Mouse (Mus musculus) lung, embryonic 16.5 days (tissue): ENCODE results near the gene Tmem164. TPM values are rescaled to one million over a fixed set of nuclear protein-coding genes. Genes with fewer than 3 reads are reported as not detected.

Experiments
- ATAC-seq: fragments of 200-750 bp; cut with Nextera tagmentation; 2 replicates; pipeline ENCODE4 v1.8.0; 2017; ENCODE audit warnings: low read depth, mild to moderate bottlenecking, moderate library complexity
- H3K27ac ChIP-seq: fragments of 300-500 bp; sonication (generic); 2 replicates; pipeline ENCODE4 v1.5.1; 2014; ENCODE audit warnings: mild to moderate bottlenecking, control low read depth, low read length
- H3K27me3 ChIP-seq: fragments of 300-500 bp; sonication (generic); 2 replicates; pipeline ENCODE4 v1.6.1; 2014; ENCODE audit warnings: low read depth, low read length, mixed read lengths; ENCODE audit not compliant: control insufficient read depth, insufficient read depth
- H3K36me3 ChIP-seq: fragments of 300-500 bp; sonication (generic); 2 replicates; pipeline ENCODE4 v1.6.1; 2014; ENCODE audit warnings: low read length; ENCODE audit not compliant: control insufficient read depth, insufficient read depth
- H3K4me1 ChIP-seq: fragments of 300-500 bp; sonication (generic); replicated peaks from 2 replicates; pipeline ENCODE4 v1.6.1; 2014; ENCODE audit warnings: low read length, mixed read lengths; ENCODE audit not compliant: control insufficient read depth, insufficient read depth
- H3K4me2 ChIP-seq: fragments of 300-500 bp; sonication (generic); 2 replicates; pipeline ENCODE4 v1.6.1; 2014; ENCODE audit warnings: low read depth, low read length, control low read depth
- H3K4me3 ChIP-seq: fragments of 300-500 bp; sonication (generic); 2 replicates; pipeline ENCODE4 v1.5.1; 2014; ENCODE audit warnings: mild to moderate bottlenecking, low read length, control low read depth
- H3K9ac ChIP-seq: fragments of 300-500 bp; sonication (generic); 2 replicates; pipeline ENCODE4 v1.6.1; 2014; ENCODE audit warnings: low read length, control low read depth
- H3K9me3 ChIP-seq: fragments of 300-500 bp; sonication (generic); 2 replicates; pipeline ENCODE4 v1.6.1; 2016; ENCODE audit warnings: low read length; ENCODE audit not compliant: control insufficient read depth
- WGBS: fragments of 180-500 bp; shearing (Covaris S2); extraction: QIAGEN DNeasy Blood & Tissue Kit; methylation state at CpG from one replicate; pipeline ENCODE4 v1.1.7; 2014; 5-methylcytosine and 5-hydroxymethylcytosine counted together
- polyA plus RNA-seq: library from polyadenylated mRNA; unstranded; fragments of >200 nt; fragmentation: Nextera tagmentation; extraction: Ambion mirVana; gene quantifications from 2 replicates; pipeline ENCODE4 v1.2.1, GENCODE M21; 2015

The Tmem164 gene
- polyA plus RNA-seq, 1 experiment from 2014 or later = 49.4 TPM

DNA sequence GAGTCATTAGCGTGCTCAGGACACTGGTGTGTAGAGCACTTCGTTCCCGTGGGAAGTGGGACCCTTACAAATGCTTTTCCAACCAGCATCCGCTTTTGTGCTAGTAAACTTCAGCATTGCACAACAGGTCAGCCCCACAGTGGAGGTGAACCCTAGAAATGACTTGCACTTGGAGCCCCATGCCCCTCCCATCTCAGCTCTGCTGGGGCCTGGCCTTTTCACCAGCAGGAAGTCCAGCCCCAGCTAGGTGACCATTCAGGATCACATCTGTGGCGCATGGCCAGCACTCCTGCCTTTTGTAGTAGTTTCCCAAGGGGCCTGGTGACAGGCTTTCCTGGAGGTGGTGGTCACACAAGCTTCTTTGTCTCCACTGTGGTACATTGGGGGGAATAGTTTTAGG lies 1.8 kb downstream of the Tmem164 start:
- Histone ChIP-seq H3K4me2 (peak overlapping the region; percentile 71), H3K27ac (no peak overlapping the region), H3K4me3 (peak overlapping the region; percentile 64), H3K36me3 (no peaks in the 10 kb centered on the region), H3K4me1 (peaks cover 18% of the 10 kb centered on the region), H3K9ac (peak overlapping the region; percentile 75), H3K9me3 (no peaks in the 10 kb centered on the region), H3K27me3 (no peaks in the 10 kb centered on the region)
- WGBS = 17% methylated on average over 5 of the region's 5 CpGs
- no peak for ATAC-seq

DNA sequence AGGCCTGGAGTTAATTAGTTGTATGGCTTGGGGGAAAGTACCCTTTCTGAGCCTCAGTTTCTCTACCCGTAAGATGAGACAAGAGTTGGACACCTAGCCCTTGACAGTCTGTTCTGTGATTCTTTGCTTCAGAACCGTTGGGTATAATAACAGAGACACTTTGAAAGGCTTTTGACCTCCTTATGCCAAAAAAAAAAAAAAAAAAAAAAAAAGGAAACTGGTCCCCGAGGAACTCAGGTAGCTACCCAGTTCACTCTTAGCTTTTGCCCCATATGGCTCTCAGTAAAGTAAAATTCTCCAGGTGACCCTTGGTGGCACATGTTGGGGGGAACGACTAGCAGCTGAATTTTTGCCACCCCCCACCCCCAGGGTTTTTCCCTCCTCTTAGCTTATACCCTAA lies 3.5 kb downstream of the Tmem164 start:
- Histone ChIP-seq H3K9me3 (no peaks in the 10 kb centered on the region), H3K27ac (no peak overlapping the region), H3K27me3 (no peaks in the 10 kb centered on the region), H3K4me2 (peak overlapping the region; percentile 71), H3K36me3 (no peaks in the 10 kb centered on the region), H3K4me3 (peak overlapping the region; percentile 10; the same call in 1 of the 2 replicates), H3K9ac (no peak overlapping the region), H3K4me1 (peaks cover 18% of the 10 kb centered on the region)
- 46% methylated on average over 4 of the region's 4 CpGs for WGBS
- ATAC-seq = no peak

DNA sequence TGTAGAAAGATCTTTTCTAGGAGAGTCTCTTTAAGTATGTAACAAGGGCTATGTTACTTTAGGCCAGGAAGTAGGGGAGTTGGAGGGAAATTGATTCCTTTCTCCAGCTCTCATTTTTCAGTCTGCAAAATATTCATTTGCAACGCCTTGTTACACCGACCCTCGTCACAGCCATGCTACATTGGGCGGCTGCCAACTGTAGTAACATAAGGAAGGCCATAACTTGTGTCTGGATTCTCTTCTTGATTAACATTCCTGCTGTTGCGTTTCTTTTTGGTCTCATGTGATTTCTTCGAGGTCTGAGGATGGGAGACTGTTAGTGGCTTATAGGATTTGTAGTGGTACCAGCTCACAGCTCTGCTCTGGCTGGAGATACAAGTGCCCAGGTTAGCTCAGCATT lies 4.5 kb downstream of the Tmem164 start:
- Histone ChIP-seq H3K9ac (no peak overlapping the region), H3K4me2 (0 out of 2 replicates have a peak overlapping the region, but pooled peaks have one; percentile 8), H3K4me1 (peaks cover 18% of the 10 kb centered on the region), H3K27ac (no peak overlapping the region), H3K4me3 (no peak overlapping the region), H3K36me3 (no peaks in the 10 kb centered on the region), H3K27me3 (no peaks in the 10 kb centered on the region), H3K9me3 (no peaks in the 10 kb centered on the region)
- WGBS = 23% methylated on average over 6 of the region's 6 CpGs
- no peak for ATAC-seq

DNA sequence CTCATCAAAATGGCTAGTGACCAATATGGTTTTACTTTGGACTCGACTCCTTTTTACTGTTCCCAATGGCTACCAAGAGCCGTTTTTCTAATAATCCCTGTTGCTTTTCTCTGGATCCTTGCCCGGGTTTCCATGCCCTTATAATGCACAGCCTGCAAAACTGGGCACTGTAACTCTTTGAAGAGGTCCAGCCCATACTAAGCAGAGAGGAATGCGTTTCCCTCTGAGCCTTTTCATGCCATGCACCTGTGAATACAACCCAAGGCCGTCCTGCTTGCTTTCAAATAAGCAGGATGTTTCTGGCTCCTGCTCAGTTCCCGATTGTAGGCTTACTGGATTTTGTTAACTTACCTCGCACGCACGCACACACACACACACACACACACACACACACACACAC lies 7.3 kb downstream of the Tmem164 start:
- H3K4me3 ChIP-seq = no peak overlapping the region
- H3K36me3 ChIP-seq = no peaks in the 10 kb centered on the region
- no peak overlapping the region for H3K27ac ChIP-seq
- no peak overlapping the region for H3K9ac ChIP-seq
- H3K4me1 ChIP-seq = peaks cover 15% of the 10 kb centered on the region
- no peaks in the 10 kb centered on the region for H3K27me3 ChIP-seq
- no peak overlapping the region for H3K4me2 ChIP-seq
- no peak for ATAC-seq
- H3K9me3 ChIP-seq = no peaks in the 10 kb centered on the region
- 76% methylated on average over 9 of the region's 9 CpGs for WGBS

DNA sequence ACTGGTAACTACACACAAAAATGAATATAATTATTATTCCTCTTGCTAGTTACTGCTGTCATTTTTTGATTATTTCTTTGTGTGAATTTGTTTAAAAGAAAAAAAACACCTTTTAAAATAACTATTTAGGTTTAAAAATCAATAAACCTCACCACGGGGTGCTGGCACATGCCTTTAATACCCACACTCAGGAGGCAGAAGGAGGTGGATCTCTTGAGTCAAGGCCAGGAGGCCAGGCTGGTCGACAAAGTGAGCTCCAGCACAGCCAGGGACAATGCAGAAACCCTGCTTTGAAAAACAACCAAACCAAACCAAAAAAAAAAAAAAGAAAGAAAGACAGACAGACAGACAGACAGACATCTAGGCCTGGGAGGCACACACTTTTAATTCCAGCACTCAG lies 12.1 kb downstream of the Tmem164 start:
- 31% methylated on average over 2 of the region's 2 CpGs for WGBS
- Histone ChIP-seq H3K4me3 (no peak overlapping the region), H3K4me2 (no peak overlapping the region), H3K9ac (no peak overlapping the region), H3K4me1 (peaks cover under 1% of the 10 kb centered on the region; the same call in 1 of the 2 replicates), H3K27me3 (no peaks in the 10 kb centered on the region), H3K36me3 (no peaks in the 10 kb centered on the region; the same call in 1 of the 2 replicates), H3K27ac (no peak overlapping the region), H3K9me3 (no peaks in the 10 kb centered on the region)
- ATAC-seq = no peak

DNA sequence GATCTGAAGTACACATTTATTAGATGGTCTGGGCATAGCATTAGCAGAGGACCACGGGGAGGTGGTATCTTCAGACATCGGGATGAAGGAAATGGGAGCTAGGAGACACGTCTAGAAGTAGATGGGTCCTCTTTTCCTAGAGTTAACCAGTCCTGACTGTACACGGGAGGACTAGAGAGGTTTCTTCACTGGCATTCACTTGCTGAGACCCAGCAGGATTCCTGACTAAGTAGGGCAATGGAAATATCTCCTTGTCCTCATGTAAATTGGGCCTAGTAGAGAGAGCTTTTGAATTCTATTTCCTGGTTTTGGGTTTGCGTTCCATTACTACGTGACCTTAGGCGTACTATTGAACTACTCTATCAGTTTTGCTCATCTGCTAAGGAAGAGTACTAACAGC lies 13.1 kb downstream of the Tmem164 start:
- peaks cover 3% of the 10 kb centered on the region; the same call in 1 of the 2 replicates for H3K4me1 ChIP-seq
- no peaks in the 10 kb centered on the region for H3K9me3 ChIP-seq
- no peak overlapping the region for H3K27ac ChIP-seq
- H3K9ac ChIP-seq = no peak overlapping the region
- no peak for ATAC-seq
- H3K4me3 ChIP-seq = no peak overlapping the region
- WGBS = 84% methylated on average over 7 of the region's 7 CpGs
- H3K4me2 ChIP-seq = no peak overlapping the region
- H3K36me3 ChIP-seq = no peaks in the 10 kb centered on the region; the same call in 1 of the 2 replicates
- H3K27me3 ChIP-seq = no peaks in the 10 kb centered on the region

DNA sequence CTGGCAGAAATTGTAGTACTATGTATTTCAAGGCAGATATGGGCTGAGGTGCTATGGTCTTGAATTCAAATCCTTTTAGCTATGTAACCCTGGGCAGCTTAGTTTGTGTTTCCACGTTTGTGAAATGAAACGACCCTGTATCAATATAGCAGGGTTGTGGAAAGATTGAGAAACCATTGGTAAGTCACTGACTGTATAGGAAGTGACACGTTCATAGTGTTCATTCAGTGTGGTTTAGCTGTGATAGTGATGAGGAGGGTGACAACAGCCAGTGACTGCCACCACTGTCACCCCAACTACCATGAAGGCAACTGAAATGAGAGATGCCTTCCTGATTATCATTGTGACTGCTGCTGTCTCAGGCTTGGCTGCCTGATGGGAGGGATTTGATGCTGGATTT lies 13.7 kb downstream of the Tmem164 start:
- peaks cover 3% of the 10 kb centered on the region; the same call in 1 of the 2 replicates for H3K4me1 ChIP-seq
- no peak overlapping the region for H3K4me3 ChIP-seq
- WGBS = 77% methylated on average over 3 of the region's 3 CpGs
- H3K27me3 ChIP-seq = no peaks in the 10 kb centered on the region
- H3K9ac ChIP-seq = no peak overlapping the region
- ATAC-seq = no peak
- H3K9me3 ChIP-seq = no peaks in the 10 kb centered on the region
- no peaks in the 10 kb centered on the region; the same call in 1 of the 2 replicates for H3K36me3 ChIP-seq
- H3K4me2 ChIP-seq = no peak overlapping the region
- H3K27ac ChIP-seq = no peak overlapping the region

DNA sequence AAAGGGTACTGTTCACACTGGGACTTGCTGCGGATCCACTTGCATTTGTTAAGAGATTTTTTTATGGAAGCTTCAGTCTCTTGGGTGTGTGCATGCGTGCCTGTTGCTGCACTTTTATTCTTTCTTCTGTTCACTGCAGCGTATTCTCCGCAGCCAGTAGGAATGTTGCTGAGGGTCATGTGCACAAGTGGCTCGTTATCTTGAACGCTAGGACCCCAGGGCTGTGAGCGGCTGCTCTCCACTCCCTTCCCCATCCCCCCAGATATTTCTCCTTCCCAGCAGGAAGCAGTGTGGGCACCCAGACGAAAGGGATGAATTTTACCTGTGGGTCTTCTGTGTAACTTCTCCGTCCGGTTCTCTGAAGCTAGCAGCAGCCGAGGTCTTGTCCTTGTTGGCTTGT lies 15.6 kb downstream of the Tmem164 start:
- no peak for ATAC-seq
- peaks cover 9% of the 10 kb centered on the region; the same call in 1 of the 2 replicates for H3K4me1 ChIP-seq
- H3K9me3 ChIP-seq = no peaks in the 10 kb centered on the region
- no peaks in the 10 kb centered on the region; the same call in 1 of the 2 replicates for H3K36me3 ChIP-seq
- H3K4me2 ChIP-seq = no peak overlapping the region
- H3K27me3 ChIP-seq = no peaks in the 10 kb centered on the region; the same call in 1 of the 2 replicates
- WGBS = 68% methylated on average over 11 of the region's 11 CpGs
- no peak overlapping the region for H3K4me3 ChIP-seq
- H3K27ac ChIP-seq = no peak overlapping the region
- no peak overlapping the region for H3K9ac ChIP-seq

DNA sequence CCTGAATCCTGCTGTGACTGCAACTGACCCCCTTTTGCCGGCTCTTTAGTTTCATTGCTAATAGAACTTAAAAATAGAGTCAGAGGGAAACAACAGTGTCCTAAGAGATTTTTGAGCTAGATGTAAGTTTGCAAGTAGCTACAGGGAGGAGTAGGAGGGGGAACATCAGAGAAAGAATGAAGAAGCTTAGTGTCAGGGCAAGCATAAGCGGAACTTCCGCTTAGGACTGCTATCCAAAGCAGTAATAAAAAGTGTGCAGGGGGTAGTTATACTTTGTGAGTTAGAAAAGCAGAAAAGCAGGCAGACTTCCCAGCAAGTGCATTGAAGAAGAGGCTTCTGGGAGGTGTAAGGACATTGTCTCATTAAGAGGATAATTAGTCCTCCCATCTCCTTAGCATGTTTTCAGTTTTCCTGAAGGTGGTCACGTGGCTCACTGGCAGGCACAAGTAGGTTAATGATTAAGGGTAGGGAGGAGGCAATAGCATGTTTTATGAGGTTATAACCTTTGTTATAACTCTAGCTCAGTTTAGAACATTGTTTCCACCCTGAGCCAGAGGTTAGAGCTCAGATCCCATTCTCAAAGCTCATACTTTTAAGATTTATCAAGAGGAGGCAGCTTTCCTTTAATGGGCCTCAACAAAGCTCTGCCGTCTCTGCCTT lies 16.5 kb downstream of the Tmem164 start:
- H3K27ac ChIP-seq = no peak overlapping the region
- no peak for ATAC-seq
- no peak overlapping the region for H3K9ac ChIP-seq
- WGBS = 71% methylated on average over 5 of the region's 5 CpGs
- H3K27me3 ChIP-seq = no peaks in the 10 kb centered on the region; the same call in 1 of the 2 replicates
- no peak overlapping the region for H3K4me3 ChIP-seq
- H3K4me1 ChIP-seq = peaks cover 9% of the 10 kb centered on the region; the same call in 1 of the 2 replicates
- no peak overlapping the region for H3K4me2 ChIP-seq
- no peaks in the 10 kb centered on the region; the same call in 1 of the 2 replicates for H3K36me3 ChIP-seq
- no peaks in the 10 kb centered on the region for H3K9me3 ChIP-seq
